Mouse (Mus musculus): ENCODE measurements around the gene Akap13. TPM values are rescaled to one million over a fixed set of nuclear protein-coding genes. Genes with fewer than 3 reads are reported as not detected.

Gene Akap13
- total and polyA plus RNA-seq, 3 experiments = 11.4 to 32.5 (median 27.7) TPM

DNA sequence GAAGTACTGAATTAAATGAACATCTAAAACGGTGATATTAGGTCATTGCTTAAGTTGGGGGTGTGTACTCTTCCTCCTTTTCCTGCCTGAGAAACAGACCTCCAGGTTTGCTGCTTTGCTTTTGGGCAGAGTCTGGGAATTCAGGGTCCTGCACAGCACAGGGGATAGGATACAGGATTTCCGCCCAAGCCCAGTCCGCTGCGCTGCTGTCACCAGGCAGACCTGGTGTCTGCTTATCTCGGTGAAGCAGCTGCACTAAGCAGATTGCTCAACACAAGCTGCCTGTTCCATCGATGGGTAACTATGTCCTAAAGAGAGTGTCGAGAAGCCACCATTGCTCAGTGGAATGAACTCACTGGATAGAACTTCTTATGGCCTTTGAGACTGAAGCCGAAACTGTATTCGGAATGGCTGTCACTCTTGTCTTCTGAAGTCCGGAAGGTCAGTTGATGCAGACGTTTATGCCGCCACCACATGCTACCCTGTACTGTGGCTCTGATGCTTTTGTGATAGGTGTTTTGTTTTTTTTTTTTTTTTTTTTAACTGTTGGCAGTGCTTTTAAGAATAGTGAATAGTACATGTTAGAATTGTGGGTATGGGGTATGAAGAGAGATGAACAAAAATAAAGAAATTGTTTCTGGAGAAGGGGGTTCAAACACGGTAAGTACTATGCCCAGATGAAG is 156.8 kb downstream of the Akap13 start:
- dilution Hi-C loops (cut with MboI; ENCODE audit: extremely low pct_ligation_motif_present, extremely low pct_unique_long_range_greater_than_20kb, low sequenced_read_pairs) = no loop called here
- peak overlapping the region; percentile 44 to 67 (median 62) for H3K4me3 ChIP-seq (replicated peaks in 1 of 3; ENCODE audit: low read depth in 2 of 3, low read length in 2 of 3, poor library complexity in 1 of 3)
- DNase-seq (ENCODE audit: extremely low read depth) = no peak

DNA sequence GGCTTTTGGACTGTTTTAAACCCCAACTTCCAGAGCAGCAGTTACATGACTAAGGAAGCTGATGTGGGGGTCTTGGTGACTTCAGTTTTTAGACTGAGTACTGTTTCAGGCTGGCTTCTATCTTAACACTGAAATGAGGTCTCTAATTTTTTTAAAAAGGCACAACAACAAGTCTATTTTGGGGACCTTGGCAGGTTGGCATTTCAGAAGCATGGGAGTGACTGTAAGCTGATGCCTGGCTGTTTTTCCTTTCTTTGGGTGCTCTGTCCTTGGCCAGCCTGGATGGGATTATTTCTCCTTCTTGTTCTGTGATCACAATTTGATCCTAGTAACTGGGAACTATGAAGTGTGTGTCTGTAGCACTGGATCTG is 157.3 kb downstream of the Akap13 start:
- dilution Hi-C loops (cut with MboI; ENCODE audit: extremely low pct_ligation_motif_present, extremely low pct_unique_long_range_greater_than_20kb, low sequenced_read_pairs) = no loop called here
- in situ Hi-C loops (cut with MboI; ENCODE audit: low pct_ligation_motif_present, low pct_unique_long_range_greater_than_20kb, low sequenced_read_pairs) = no loop called here
- Histone ChIP-seq H3K27ac (ENCODE audit: insufficient read depth, low read depth) (no peak overlapping the region), H3K4me1 (ENCODE audit: control insufficient read depth in 1 of 2, insufficient read depth in 2 of 2) (peaks cover 11 to 70% of the 10 kb centered on the region in 2 experiments), H3K4me3 (replicated peaks in 1 of 3; ENCODE audit: low read depth in 2 of 3, low read length in 2 of 3, poor library complexity in 1 of 3) (peak overlapping the region; percentile 44 to 67 (median 46)), H3K36me3 (replicated peaks in 1 of 2; ENCODE audit: control insufficient read depth in 1 of 2, insufficient read depth in 1 of 2, low read length in 1 of 2) (peaks cover 9 to 65% of the 10 kb centered on the region in 2 experiments), H3K9ac (ENCODE audit: insufficient read depth, low read depth) (peak overlapping the region; percentile 85), H3K4me2 (ENCODE audit: insufficient read depth, low read depth, poor library complexity, severe bottlenecking) (peak overlapping the region; percentile 59), H3K79me2 (replicated peaks; ENCODE audit: control insufficient read depth, extremely low read depth, insufficient read depth, poor library complexity, severe bottlenecking) (peaks cover 17% of the 10 kb centered on the region), H3K9me3 (replicated peaks; ENCODE audit: low read length) (no peaks in the 10 kb centered on the region), H3K27me3 (replicated peaks) (no peaks in the 10 kb centered on the region)
- no peak for DNase-seq (ENCODE audit: extremely low read depth)
- no peak for TF ChIP-seq CTCF (conservative IDR thresholded peaks at IDR 0.05 in 1 of 2, IDR thresholded peaks at IDR 0.05 in 1 of 2; ENCODE audit: low read depth in 2 of 2, low read length in 2 of 2)
- no peak for TF ChIP-seq GABPA (IDR thresholded peaks at IDR 0.05; ENCODE audit: insufficient replicate concordance, low read depth, low read length)

More for the DNA sequence above, 156.8 kb downstream of the Akap13 start:
- H3K9ac ChIP-seq (ENCODE audit: insufficient read depth, low read depth) = peak overlapping the region; percentile 85
- in situ Hi-C loops (cut with MboI; ENCODE audit: low pct_ligation_motif_present, low pct_unique_long_range_greater_than_20kb, low sequenced_read_pairs) = no loop called here
- no peaks in the 10 kb centered on the region for H3K9me3 ChIP-seq (replicated peaks; ENCODE audit: low read length)
- peak overlapping the region; percentile 59 for H3K4me2 ChIP-seq (ENCODE audit: insufficient read depth, low read depth, poor library complexity, severe bottlenecking)
- H3K27ac ChIP-seq (ENCODE audit: insufficient read depth, low read depth) = peak overlapping the region; percentile 44
- H3K27me3 ChIP-seq (replicated peaks) = no peaks in the 10 kb centered on the region
- H3K4me1 ChIP-seq (ENCODE audit: control insufficient read depth in 1 of 2, insufficient read depth in 2 of 2) = peaks cover 11 to 73% of the 10 kb centered on the region in 2 experiments
- H3K79me2 ChIP-seq (replicated peaks; ENCODE audit: control insufficient read depth, extremely low read depth, insufficient read depth, poor library complexity, severe bottlenecking) = peaks cover 17% of the 10 kb centered on the region
- 0 out of 2 replicates have a peak, but pooled peaks have one; percentile 35 for TF ChIP-seq RCOR1 (conservative IDR thresholded peaks at IDR 0.05; ENCODE audit: low read depth, low read length)
- TF ChIP-seq MEF2A (IDR thresholded peaks at IDR 0.05; ENCODE audit: borderline replicate concordance, low read depth, low read length) = 0 out of 2 replicates have a peak, but pooled peaks have one; percentile 51
- TF ChIP-seq MXI1 (IDR thresholded peaks at IDR 0.05; ENCODE audit: low read depth, low read length) = peak; percentile 56
- TF ChIP-seq JUN (IDR thresholded peaks at IDR 0.05; ENCODE audit: insufficient read depth, low read depth, low read length) = 0 out of 2 replicates have a peak, but pooled peaks have one; percentile 4
- peak; percentile 52 for TF ChIP-seq SIN3A (IDR thresholded peaks at IDR 0.05; ENCODE audit: low read length)
- TF ChIP-seq ZNF384 (IDR thresholded peaks at IDR 0.05; ENCODE audit: low read depth, low read length) = peak; percentile 60
- no peak for TF ChIP-seq HCFC1 (IDR thresholded peaks at IDR 0.05; ENCODE audit: low read depth, low read length)
- TF ChIP-seq MAZ (IDR thresholded peaks at IDR 0.05; ENCODE audit: low read depth, low read length) = no peak
- peaks cover 9 to 64% of the 10 kb centered on the region in 2 experiments for H3K36me3 ChIP-seq (replicated peaks in 1 of 2; ENCODE audit: control insufficient read depth in 1 of 2, insufficient read depth in 1 of 2, low read length in 1 of 2)

DNA sequence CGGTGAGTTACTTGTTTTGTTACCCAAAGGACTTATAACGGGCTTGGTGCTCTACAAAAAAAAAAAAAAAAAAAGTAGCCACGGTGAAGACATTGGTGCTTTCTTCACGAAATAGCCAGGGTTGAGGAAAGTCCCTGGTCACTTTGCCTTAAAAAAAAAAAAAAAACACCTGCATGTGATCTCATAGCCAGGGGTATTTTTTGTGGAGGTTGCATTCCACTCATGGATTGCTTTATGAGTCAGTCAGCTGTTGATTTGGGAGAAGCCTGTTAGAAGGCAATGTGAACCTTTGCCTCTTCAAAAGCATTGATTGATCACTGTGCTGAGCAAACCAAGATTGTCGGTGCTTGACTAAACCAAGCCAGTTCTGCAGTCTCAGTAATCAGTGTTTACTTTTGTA is 157.9 kb downstream of the Akap13 start:
- in situ Hi-C loops (cut with MboI; ENCODE audit: low pct_ligation_motif_present, low pct_unique_long_range_greater_than_20kb, low sequenced_read_pairs) (no loop called here), dilution Hi-C loops (cut with MboI; ENCODE audit: extremely low pct_ligation_motif_present, extremely low pct_unique_long_range_greater_than_20kb, low sequenced_read_pairs) (no loop called here)
- H3K27me3 ChIP-seq (replicated peaks) = no peaks in the 10 kb centered on the region
- peaks cover 11 to 64% of the 10 kb centered on the region in 2 experiments for H3K4me1 ChIP-seq (ENCODE audit: control insufficient read depth in 1 of 2, insufficient read depth in 2 of 2)
- peak overlapping the region; percentile 59 for H3K4me2 ChIP-seq (ENCODE audit: insufficient read depth, low read depth, poor library complexity, severe bottlenecking)
- no peaks in the 10 kb centered on the region for H3K9me3 ChIP-seq (replicated peaks; ENCODE audit: low read length)
- H3K36me3 ChIP-seq (replicated peaks in 1 of 2; ENCODE audit: control insufficient read depth in 1 of 2, insufficient read depth in 1 of 2, low read length in 1 of 2) = peaks cover 9 to 65% of the 10 kb centered on the region in 2 experiments
- peak overlapping the region; percentile 29; the same call in 1 of the 2 replicates for H3K9ac ChIP-seq (ENCODE audit: insufficient read depth, low read depth)
- H3K27ac ChIP-seq (ENCODE audit: insufficient read depth, low read depth) = no peak overlapping the region
- peak overlapping the region in 2 of 3 experiments; percentile 32 to 67 for H3K4me3 ChIP-seq (replicated peaks in 1 of 3; ENCODE audit: low read depth in 2 of 3, low read length in 2 of 3, poor library complexity in 1 of 3)
- H3K79me2 ChIP-seq (replicated peaks; ENCODE audit: control insufficient read depth, extremely low read depth, insufficient read depth, poor library complexity, severe bottlenecking) = peaks cover 17% of the 10 kb centered on the region
- DNase-seq (ENCODE audit: extremely low read depth) = no peak
- TF ChIP-seq BHLHE40 (IDR thresholded peaks at IDR 0.05; ENCODE audit: low read depth, low read length) (peak; percentile 81), MAZ (IDR thresholded peaks at IDR 0.05; ENCODE audit: low read depth, low read length) (no peak), TCF12 (IDR thresholded peaks at IDR 0.05; ENCODE audit: low read depth, low read length) (peak; percentile 58), RCOR1 (conservative IDR thresholded peaks at IDR 0.05; ENCODE audit: low read depth, low read length) (no peak), SMC3 (IDR thresholded peaks at IDR 0.05; ENCODE audit: low read depth, low read length) (no peak), ZKSCAN1 (IDR thresholded peaks at IDR 0.05; ENCODE audit: borderline replicate concordance, low read depth, low read length) (no peak), EP300 (IDR thresholded peaks at IDR 0.05; ENCODE audit: low read length) (peak; percentile 46; the same call in 1 of the 2 replicates), MEF2A (IDR thresholded peaks at IDR 0.05; ENCODE audit: borderline replicate concordance, low read depth, low read length) (peak; percentile 31; the same call in 1 of the 2 replicates), RAD21 (IDR thresholded peaks at IDR 0.05; ENCODE audit: low read depth, low read length) (no peak), CHD2 (IDR thresholded peaks at IDR 0.05; ENCODE audit: low read length) (no peak), MYC (IDR thresholded peaks at IDR 0.05; ENCODE audit: low read depth, low read length) (0 out of 2 replicates have a peak, but pooled peaks have one; percentile 29), ZNF384 (IDR thresholded peaks at IDR 0.05; ENCODE audit: low read depth, low read length) (peak; percentile 97), KAT2A (IDR thresholded peaks at IDR 0.05; ENCODE audit: insufficient replicate concordance, low read length) (no peak), MAFK (IDR thresholded peaks at IDR 0.05; ENCODE audit: insufficient replicate concordance, low read length) (peak; percentile 26; the same call in 1 of the 2 replicates), USF2 (conservative IDR thresholded peaks at IDR 0.05; ENCODE audit: low read depth, low read length) (no peak), UBTF (IDR thresholded peaks at IDR 0.05; ENCODE audit: low read depth, low read length) (no peak), JUN (IDR thresholded peaks at IDR 0.05; ENCODE audit: insufficient read depth, low read depth, low read length) (peak; percentile 66), SIN3A (IDR thresholded peaks at IDR 0.05; ENCODE audit: low read length) (no peak; the same call in 1 of the 2 replicates)
